Mouse (Mus musculus) neural tube, embryonic 13.5 days (tissue): Measurements from ENCODE around the gene Dctn1. TPM values are rescaled to one million over a fixed set of nuclear protein-coding genes. Genes with fewer than 3 reads are reported as not detected.

Experiments used
- ATAC-seq: fragments of 200-750 bp; cut with Nextera tagmentation; 2 replicates; pipeline ENCODE4 v1.8.0; 2017; ENCODE audit warnings: low read depth, mild to moderate bottlenecking, moderate TSS enrichment, moderate library complexity
- H3K27ac ChIP-seq: fragments of 300-500 bp; sonication (generic); replicated peaks from 2 replicates; pipeline ENCODE4 v1.5.1; 2015; ENCODE audit warnings: moderate library complexity, mild to moderate bottlenecking, inconsistent platforms
- H3K27me3 ChIP-seq: fragments of 300-500 bp; sonication (generic); 2 replicates; pipeline ENCODE4 v1.6.1; 2015; ENCODE audit warnings: mild to moderate bottlenecking, inconsistent platforms
- H3K36me3 ChIP-seq: fragments of 300-500 bp; sonication (generic); 2 replicates; pipeline ENCODE4 v1.6.1; 2015; ENCODE audit warnings: mild to moderate bottlenecking, inconsistent platforms
- H3K4me1 ChIP-seq: fragments of 300-500 bp; sonication (generic); replicated peaks from 2 replicates; pipeline ENCODE4 v1.6.1; 2015; ENCODE audit warnings: inconsistent platforms
- H3K4me2 ChIP-seq: fragments of 300-500 bp; sonication (generic); 2 replicates; pipeline ENCODE4 v1.6.1; 2015; ENCODE audit warnings: inconsistent platforms, mild to moderate bottlenecking, moderate library complexity
- H3K4me3 ChIP-seq: fragments of 300-500 bp; sonication (generic); 2 replicates; pipeline ENCODE4 v1.5.1; 2015; ENCODE audit warnings: mild to moderate bottlenecking, inconsistent platforms
- H3K9ac ChIP-seq: fragments of 300-500 bp; sonication (generic); 2 replicates; pipeline ENCODE4 v1.6.1; 2015; ENCODE audit warnings: moderate library complexity, mild to moderate bottlenecking, inconsistent platforms
- H3K9me3 ChIP-seq: fragments of 300-500 bp; sonication (generic); 2 replicates; pipeline ENCODE4 v1.6.1; 2016; ENCODE audit warnings: inconsistent platforms
- WGBS: fragments of 180-500 bp; shearing (Covaris S2); methylation state at CpG from one replicate; pipeline ENCODE4 v1.1.7; 2015; 5-methylcytosine and 5-hydroxymethylcytosine counted together
- polyA plus RNA-seq: library from polyadenylated mRNA; unstranded; fragments of >200 nt; fragmentation: Nextera tagmentation; extraction: Ambion mirVana; gene quantifications from 2 replicates; pipeline ENCODE4 v1.2.1, GENCODE M21; 2015

Dctn1 gene
- polyA plus RNA-seq, 1 experiment from 2014 or later, result 176 TPM

DNA sequence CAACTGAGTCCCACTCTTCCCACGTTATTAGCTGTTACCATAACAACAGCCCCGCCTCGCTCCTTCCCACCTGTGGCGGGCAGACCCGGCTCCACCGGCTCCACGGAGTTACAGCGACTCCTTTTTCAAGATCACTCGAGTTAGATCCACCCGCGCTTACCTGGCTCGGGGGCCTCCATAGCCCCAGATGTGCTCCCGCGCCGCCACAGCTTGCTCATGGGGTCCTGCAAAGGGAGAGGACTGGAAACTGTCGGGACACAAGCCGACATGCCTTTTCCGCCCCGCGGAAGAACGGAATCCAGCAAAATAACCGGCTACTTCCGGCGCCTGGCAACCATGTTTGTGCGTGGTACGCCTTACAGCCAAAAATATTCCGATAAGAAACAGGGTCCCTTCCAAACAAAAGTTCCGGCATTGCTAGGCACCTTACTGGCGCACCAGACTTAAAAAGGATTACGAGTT lies 40.8 kb upstream of the Dctn1 start:
- Histone ChIP-seq H3K36me3 (no peaks in the 10 kb centered on the region), H3K9ac (peak overlapping the region; percentile 78), H3K9me3 (no peaks in the 10 kb centered on the region), H3K4me2 (peak overlapping the region; percentile 92), H3K27me3 (no peaks in the 10 kb centered on the region), H3K4me3 (peak overlapping the region; percentile 74), H3K27ac (peak overlapping the region; percentile 61), H3K4me1 (peaks cover 41% of the 10 kb centered on the region)
- peak; percentile 2; the same call in 1 of the 2 replicates for ATAC-seq
- under 1% methylated on average over 30 of the region's 30 CpGs for WGBS

DNA sequence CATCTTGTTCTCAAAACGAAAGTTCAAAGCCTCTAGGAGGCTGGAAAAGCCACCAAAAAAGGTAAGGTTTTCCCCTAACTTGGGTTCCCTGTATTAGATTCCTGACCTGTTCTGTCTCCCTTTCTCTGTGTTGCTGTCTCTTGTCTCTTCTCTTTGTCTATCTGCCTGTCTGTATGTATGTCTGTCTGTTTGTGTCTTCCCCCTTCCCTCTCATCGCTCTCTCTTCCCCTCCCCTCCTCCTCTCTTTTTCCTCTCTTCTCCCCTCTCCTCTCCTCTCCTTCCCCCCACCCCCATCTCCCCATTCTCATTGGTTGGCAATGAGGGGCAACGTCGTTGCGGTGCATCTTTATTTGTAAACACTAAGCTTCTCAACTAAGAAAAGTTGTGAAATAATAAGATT lies 40.4 kb upstream of the Dctn1 start, which contains the start of gene Ino80b:
TSS of gene Ino80b (minus strand) at position 101 of the 400 bp plus-strand sequence.
- Histone ChIP-seq H3K27me3 (no peaks in the 10 kb centered on the region), H3K27ac (peak within 1 kb of the TSS; percentile 61), H3K9ac (peak within 1 kb of the TSS; percentile 78), H3K36me3 (no peaks in the 10 kb centered on the region), H3K9me3 (no peaks in the 10 kb centered on the region), H3K4me3 (peak within 1 kb of the TSS; percentile 74), H3K4me2 (peak within 1 kb of the TSS; percentile 92), H3K4me1 (peaks cover 36% of the 10 kb centered on the region)
- 29% methylated on average over 5 of the region's 5 CpGs for WGBS
- no peak for ATAC-seq

DNA sequence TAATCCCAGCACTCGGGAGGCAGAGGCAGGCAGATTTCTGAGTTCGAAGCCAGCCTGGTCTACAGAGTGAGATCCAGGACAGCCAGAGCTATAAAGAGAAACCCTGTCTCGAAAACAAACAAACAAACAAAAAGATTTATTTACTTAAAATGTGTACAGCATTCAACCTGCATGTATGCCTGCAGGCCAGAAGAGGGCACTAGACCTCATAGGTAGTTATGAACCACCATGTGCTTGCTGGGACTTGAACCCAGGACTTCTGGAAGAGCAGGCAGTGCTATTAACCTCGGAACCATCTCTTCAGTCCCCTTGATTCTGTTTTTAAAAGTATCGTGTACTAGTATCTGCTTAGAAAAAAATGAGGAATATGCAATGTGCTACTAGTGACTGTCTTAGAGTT lies 38.3 kb upstream of the Dctn1 start:
- H3K36me3 ChIP-seq, result no peaks in the 10 kb centered on the region
- H3K27me3 ChIP-seq, result no peaks in the 10 kb centered on the region
- no peak for ATAC-seq
- no peak overlapping the region for H3K27ac ChIP-seq
- no peaks in the 10 kb centered on the region for H3K9me3 ChIP-seq
- no peak overlapping the region for H3K4me3 ChIP-seq
- H3K4me1 ChIP-seq, result peaks cover 27% of the 10 kb centered on the region
- no peak overlapping the region for H3K9ac ChIP-seq
- 93% methylated on average over 5 of the region's 5 CpGs for WGBS
- no peak overlapping the region for H3K4me2 ChIP-seq

DNA sequence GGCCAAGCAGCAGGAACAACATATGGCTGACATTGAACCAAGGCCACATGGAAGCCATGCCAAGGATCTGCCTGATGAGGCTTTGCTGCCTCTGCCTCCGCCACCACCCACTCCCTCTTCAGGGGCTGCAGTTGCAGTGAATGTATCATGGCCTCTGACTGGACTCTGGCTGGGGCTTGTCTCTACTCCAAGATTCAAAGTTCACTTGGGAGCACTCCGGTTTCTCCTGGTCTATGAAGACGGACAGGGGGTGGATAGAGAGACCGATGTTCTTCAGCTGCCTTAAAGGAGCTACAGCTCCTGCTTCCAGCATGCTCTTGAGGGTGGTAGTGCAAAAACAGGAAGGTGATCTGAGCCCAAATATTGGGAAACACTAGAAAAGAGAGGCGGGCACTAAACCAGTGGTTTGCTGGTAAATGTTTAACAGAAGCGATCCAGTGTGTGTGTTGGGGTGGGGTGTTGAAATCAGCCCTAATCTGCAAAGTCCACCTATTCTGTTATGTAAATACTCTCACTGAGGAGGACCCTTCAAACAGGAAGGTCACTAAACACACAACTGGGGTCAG lies 34.2 kb upstream of the Dctn1 start:
- Histone ChIP-seq H3K36me3 (no peaks in the 10 kb centered on the region), H3K4me1 (peaks cover 15% of the 10 kb centered on the region), H3K27ac (no peak overlapping the region), H3K27me3 (peaks cover 16% of the 10 kb centered on the region), H3K4me2 (no peak overlapping the region), H3K9ac (no peak overlapping the region), H3K9me3 (no peaks in the 10 kb centered on the region), H3K4me3 (no peak overlapping the region)
- WGBS, result 82% methylated on average over 6 of the region's 6 CpGs
- no peak for ATAC-seq

DNA sequence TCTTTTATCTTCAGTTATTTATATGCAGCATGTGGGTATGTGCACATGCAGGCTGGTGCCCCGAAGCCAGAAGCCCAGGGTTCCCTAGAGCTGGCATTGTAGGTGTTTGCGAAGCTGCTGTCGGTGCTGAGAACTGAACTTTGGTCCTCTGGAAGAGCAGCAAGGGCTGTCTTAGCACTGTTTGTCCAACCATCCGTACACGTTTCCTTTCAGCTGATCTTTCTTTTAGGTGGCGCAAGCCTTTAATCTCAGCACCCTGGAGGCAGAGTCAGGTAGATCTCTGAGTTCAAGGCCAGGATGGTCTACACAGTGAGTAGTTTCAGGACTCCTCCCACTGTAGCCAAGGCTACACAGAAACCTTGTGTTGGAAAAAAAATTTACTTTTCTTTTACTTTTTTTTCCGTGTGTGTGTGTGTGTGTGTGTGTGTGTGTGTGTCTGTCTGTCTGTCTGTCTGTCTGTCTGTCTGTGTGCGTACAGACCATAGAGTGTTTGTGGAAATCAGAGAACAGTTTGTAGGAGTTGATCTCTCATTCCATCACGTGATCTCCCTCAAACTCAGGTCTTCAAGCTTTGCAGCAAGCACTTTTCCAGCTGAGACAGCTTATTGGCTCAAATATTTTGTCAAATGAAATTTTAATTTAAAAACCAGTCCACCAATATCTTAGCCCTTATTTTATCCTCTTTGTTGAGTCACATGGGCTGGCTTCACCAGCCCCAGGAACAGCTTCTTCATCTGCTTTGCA lies 33.4 kb upstream of the Dctn1 start:
- no peak for ATAC-seq
- Histone ChIP-seq H3K27me3 (peaks cover 16% of the 10 kb centered on the region), H3K9me3 (no peaks in the 10 kb centered on the region), H3K4me2 (no peak overlapping the region), H3K36me3 (no peaks in the 10 kb centered on the region), H3K4me1 (peaks cover 22% of the 10 kb centered on the region), H3K9ac (no peak overlapping the region), H3K4me3 (no peak overlapping the region), H3K27ac (no peak overlapping the region)
- 91% methylated on average over 9 of the region's 9 CpGs for WGBS

DNA sequence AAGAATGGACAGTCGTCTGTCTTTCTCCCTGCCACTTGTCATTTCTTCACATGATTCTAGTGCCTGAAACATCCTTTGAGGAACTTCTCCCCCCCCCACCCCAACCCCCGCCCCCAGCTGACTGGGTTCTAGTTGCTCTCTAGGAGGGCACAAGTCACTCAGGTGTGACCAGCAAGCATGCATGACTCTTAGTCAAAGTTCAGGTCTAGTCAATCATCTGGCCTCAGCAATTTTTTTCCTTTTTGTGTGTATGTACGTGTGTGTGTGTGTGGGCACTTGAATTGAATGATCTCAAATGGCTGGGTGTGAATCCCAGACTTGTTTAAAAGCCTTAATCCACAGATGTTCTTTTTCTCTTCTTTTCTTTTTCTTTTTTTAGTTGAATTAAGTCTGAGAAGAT lies 31.5 kb upstream of the Dctn1 start:
- no peak for ATAC-seq
- Histone ChIP-seq H3K27me3 (peaks cover 16% of the 10 kb centered on the region), H3K36me3 (no peaks in the 10 kb centered on the region), H3K4me1 (peaks cover 41% of the 10 kb centered on the region), H3K4me3 (no peak overlapping the region), H3K27ac (no peak overlapping the region), H3K9me3 (no peaks in the 10 kb centered on the region), H3K9ac (no peak overlapping the region), H3K4me2 (no peak overlapping the region)
- 81% methylated on average over 3 of the region's 3 CpGs for WGBS

DNA sequence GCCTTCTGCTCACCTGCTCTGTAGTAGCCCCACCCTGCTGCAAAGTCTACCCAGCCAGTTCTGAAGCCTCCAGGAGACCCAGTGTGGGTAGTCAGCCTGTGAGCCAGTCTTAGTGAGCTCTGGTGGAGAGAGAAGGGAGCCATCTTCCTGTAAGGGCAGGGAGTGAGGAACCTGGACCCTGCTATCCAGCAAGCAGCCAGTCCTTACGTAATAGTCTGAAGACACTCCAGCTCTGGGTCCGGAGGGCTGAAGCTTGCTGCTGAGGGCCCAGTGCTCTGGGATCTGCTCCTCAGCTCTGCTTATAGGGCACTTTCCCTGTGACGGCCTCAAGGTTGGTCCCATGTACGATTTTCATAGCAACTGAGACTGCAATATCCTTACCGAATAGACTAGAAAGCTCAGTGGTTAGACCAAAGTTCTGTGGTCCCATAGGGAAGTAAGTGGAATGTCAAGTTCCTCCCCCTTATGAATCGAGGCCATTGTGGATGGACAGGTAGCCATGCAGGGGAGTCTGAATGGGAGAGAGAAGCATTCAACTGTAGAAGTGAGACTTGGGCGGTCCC lies 30.7 kb upstream of the Dctn1 start, which contains the start of gene Rtkn:
TSS of gene Rtkn (plus strand) at position 513 of the 563 bp plus-strand sequence.
- H3K4me1 ChIP-seq, result peaks cover 48% of the 10 kb centered on the region
- peak within 1 kb of the TSS; percentile 44 for H3K4me3 ChIP-seq
- H3K27ac ChIP-seq, result peak within 1 kb of the TSS; percentile 95
- ATAC-seq, result no peak
- peak within 1 kb of the TSS; percentile 63 for H3K4me2 ChIP-seq
- no peaks in the 10 kb centered on the region for H3K36me3 ChIP-seq
- H3K9ac ChIP-seq, result peak within 1 kb of the TSS; percentile 83
- peaks cover 16% of the 10 kb centered on the region for H3K27me3 ChIP-seq
- 66% methylated on average over 7 of the region's 7 CpGs for WGBS
- no peaks in the 10 kb centered on the region for H3K9me3 ChIP-seq

DNA sequence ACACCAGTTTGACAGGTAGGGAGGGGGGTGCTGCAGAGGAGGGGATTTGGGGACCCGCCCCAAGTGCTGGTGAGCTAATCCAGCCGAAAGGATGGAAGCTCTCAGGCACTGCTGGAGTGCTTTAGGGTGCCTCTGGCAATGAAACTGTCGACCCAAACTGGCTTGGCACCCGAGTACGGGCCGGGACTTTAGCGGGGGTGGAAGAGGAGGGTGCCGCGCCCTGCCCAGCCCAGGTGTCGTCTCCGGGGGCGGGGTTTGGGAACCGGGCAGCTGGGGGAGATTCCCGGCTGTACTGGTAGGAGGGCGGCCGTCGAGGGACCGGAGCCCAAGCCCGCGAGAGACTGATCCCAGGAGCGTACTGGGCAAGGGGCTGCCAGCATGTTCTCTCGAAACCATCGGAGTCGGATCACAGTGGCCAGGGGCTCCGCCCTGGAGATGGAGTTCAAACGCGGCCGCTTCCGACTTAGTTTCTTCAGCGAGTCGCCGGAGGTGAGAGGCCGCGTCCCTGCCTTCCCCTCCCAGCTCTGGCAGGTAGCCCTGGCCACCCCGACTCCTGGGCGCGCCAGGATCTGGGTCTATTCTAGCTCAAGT lies 30.1 kb upstream of the Dctn1 start:
- Histone ChIP-seq H3K4me2 (peak overlapping the region; percentile 63), H3K4me3 (peak overlapping the region; percentile 44), H3K36me3 (no peaks in the 10 kb centered on the region), H3K9me3 (no peaks in the 10 kb centered on the region), H3K4me1 (peaks cover 51% of the 10 kb centered on the region), H3K27me3 (peaks cover 16% of the 10 kb centered on the region), H3K9ac (peak overlapping the region; percentile 83), H3K27ac (peak overlapping the region; percentile 95; the same call in 1 of the 2 replicates)
- 4% methylated on average over 37 of the region's 37 CpGs for WGBS
- ATAC-seq, result no peak

DNA sequence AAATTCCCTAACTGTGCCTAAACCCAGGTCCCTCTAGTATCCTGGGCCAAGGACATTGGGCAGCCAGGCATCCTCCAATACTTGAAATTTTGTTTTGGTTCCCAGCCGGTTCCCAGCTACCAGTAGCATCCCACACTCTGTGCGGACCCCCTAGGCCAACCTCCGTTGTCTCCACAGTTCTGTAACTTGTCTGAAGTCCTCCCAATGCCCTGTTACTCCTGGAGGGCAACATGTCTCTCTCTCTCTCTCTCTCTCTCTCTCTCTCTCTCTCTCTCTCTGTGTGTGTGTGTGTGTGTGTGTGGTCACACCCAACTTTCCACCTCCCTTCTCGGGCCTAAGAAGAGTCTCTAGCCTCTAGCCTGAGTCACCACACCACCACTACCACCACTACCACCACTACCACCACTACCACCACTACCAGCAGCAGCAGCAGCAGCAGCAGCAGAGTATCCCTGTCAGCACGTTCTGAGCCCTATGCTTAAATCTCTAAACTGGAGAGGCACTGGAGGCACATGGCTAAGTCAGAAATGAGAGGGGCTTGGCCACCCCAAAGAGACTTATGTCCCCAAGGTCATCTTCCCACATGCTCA lies 29.3 kb upstream of the Dctn1 start:
- Histone ChIP-seq H3K9me3 (no peaks in the 10 kb centered on the region), H3K4me1 (peaks cover 52% of the 10 kb centered on the region), H3K27ac (peak overlapping the region; percentile 95), H3K27me3 (peaks cover 16% of the 10 kb centered on the region), H3K36me3 (no peaks in the 10 kb centered on the region), H3K9ac (peak overlapping the region; percentile 83), H3K4me3 (peak overlapping the region; percentile 44), H3K4me2 (peak overlapping the region; percentile 63)
- peak; percentile 10; the same call in 1 of the 2 replicates for ATAC-seq
- 15% methylated on average over 5 of the region's 5 CpGs for WGBS

DNA sequence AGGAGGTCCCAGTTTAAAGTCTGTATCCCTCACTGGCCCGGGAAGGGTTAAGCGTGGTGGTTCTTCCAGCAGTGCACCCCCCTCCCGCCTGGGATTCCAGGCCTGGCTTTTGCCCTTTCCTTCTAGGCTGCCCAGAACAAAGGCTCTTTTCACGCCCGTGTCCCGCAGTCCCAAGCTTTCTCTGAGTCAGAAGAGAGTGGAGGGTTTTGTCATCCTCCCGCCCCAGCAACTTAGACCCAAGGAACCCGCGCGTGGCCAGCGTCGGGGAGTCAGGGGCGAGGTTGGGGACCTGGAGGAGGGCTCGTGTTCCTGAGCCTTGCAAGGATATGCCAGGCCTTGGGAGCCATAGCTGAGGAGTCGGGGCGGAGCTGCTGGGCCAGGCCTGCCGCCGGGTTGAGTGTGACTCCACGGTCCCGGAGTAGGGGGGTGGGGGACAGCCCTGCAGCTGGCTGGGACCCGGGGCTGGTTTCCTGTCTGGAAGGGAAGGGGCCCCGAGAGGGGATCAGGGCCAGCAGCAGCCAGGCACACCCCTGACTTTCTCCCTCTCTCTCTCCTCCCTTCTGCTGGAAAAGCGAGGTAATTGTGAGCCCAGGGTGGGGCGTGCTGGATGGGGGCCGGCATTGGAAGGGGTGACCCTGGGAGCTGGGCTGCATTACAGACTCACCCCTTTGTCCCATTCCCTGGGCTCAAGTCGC lies 28.7 kb upstream of the Dctn1 start:
- Histone ChIP-seq H3K4me3 (peak overlapping the region; percentile 44), H3K4me1 (peaks cover 59% of the 10 kb centered on the region), H3K9me3 (no peaks in the 10 kb centered on the region), H3K4me2 (peak overlapping the region; percentile 63), H3K27me3 (peaks cover 16% of the 10 kb centered on the region), H3K36me3 (no peaks in the 10 kb centered on the region), H3K27ac (peak overlapping the region; percentile 95), H3K9ac (peak overlapping the region; percentile 83)
- ATAC-seq, result peak; percentile 77
- WGBS, result under 1% methylated on average over 26 of the region's 26 CpGs

DNA sequence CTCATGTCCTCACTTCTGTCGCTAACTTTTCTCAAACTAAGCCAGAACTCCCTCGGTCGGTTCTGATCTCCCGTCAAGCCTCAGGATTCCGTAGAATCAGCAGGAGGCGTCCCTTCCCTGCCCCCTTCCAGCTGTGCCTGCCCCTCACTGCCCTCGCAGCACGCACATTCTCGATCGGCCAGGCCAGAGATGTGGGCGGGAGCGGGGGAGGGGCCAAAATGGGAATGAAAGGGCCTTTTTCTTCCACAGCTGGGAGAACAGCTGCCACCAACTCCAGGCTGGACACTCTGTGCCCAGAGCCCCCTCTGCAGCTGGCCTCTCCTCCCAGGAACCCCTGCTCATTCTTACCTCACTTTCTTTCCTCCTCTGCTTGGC lies 28.2 kb upstream of the Dctn1 start:
- peaks cover 16% of the 10 kb centered on the region for H3K27me3 ChIP-seq

More for the DNA sequence above, 28.2 kb upstream of the Dctn1 start:
- H3K9ac ChIP-seq, result peak overlapping the region; percentile 83
- H3K4me2 ChIP-seq, result peak overlapping the region; percentile 63
- H3K27ac ChIP-seq, result peak overlapping the region; percentile 95
- under 1% methylated on average over 12 of the region's 12 CpGs for WGBS
- ATAC-seq, result peak; percentile 60
- peak overlapping the region; percentile 44 for H3K4me3 ChIP-seq
- H3K9me3 ChIP-seq, result no peaks in the 10 kb centered on the region
- no peaks in the 10 kb centered on the region for H3K36me3 ChIP-seq
- H3K4me1 ChIP-seq, result peaks cover 64% of the 10 kb centered on the region
